Mouse (Mus musculus): ENCODE measurements around the gene Cd33. TPM values are rescaled to one million over a fixed set of nuclear protein-coding genes. Genes with fewer than 3 reads are reported as not detected.

Cd33 gene
- polyA plus RNA-seq, 1 experiment from 2014 or later, result 1.2 TPM

DNA sequence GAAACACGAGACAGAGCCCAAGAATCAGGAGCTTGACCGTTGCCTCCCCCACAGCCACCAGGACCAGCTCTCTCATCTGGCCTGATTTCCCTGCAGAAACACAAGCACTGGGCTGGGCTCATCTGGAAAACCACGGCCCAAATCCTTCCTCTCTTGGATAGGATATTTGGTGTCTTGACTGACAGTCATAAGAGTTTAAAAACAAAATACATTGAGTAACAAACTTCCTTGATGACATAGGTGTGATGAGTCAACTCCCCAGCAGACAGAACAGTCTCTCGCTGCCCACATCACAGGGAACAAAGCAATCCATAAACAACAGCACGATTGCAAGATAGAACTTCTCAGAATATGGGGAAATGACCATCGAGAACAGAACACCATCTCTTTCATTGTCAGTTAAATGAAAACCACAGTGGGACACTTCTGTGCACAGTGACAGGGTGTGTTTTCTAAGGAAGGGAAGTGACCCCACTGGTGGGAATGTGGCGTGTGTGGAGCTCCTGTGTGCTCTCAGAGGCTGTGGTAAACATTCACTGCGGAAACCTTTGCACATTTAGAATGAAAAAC, 13.9 kb downstream of the Cd33 start:
- Histone ChIP-seq H3K4me2 (ENCODE audit: low read length) (no peak overlapping the region), H3K27me3 (replicated peaks; ENCODE audit: control insufficient read depth, insufficient read depth, low read length) (no peaks in the 10 kb centered on the region), H3K27ac (ENCODE audit: low read depth, low read length) (no peak overlapping the region), H3K36me3 (ENCODE audit: control insufficient read depth, insufficient read depth, low read length) (no peaks in the 10 kb centered on the region), H3K4me1 (ENCODE audit: control insufficient read depth, insufficient read depth, low read length) (no peaks in the 10 kb centered on the region), H3K9me3 (replicated peaks; ENCODE audit: control insufficient read depth, low read length) (no peaks in the 10 kb centered on the region), H3K4me3 (ENCODE audit: low read depth, low read length) (no peak overlapping the region), H3K9ac (ENCODE audit: low read length) (no peak overlapping the region)
- no peak for DNase-seq (ENCODE audit: low spot score)
- no peak for ATAC-seq
- 73% methylated on average over 8 of the region's 8 CpGs for WGBS

DNA sequence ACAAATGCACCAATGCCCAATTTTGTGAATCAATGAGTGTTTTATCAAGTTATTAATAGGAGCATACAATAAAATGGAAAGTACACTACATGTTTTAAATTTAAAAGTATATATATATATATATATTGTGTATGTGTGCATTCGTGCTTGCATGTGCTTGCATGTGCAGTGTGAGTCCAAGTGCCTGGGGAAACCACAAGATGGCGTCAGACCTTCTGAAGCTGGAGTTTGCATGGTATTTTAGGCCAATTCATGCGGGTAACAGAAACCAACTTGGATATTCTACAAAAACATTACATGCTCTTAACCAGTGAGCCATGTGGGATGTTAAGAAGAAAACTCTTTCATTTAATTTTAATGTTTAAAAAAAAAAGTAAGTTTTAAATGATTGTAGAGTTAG, 18.9 kb downstream of the Cd33 start:
- Histone ChIP-seq H3K9ac (ENCODE audit: low read length) (no peak overlapping the region), H3K27me3 (replicated peaks; ENCODE audit: control insufficient read depth, insufficient read depth, low read length) (no peaks in the 10 kb centered on the region), H3K27ac (ENCODE audit: low read depth, low read length) (no peak overlapping the region), H3K9me3 (replicated peaks; ENCODE audit: control insufficient read depth, low read length) (no peaks in the 10 kb centered on the region), H3K4me1 (ENCODE audit: control insufficient read depth, insufficient read depth, low read length) (no peaks in the 10 kb centered on the region), H3K4me2 (ENCODE audit: low read length) (no peak overlapping the region), H3K36me3 (ENCODE audit: control insufficient read depth, insufficient read depth, low read length) (no peaks in the 10 kb centered on the region), H3K4me3 (ENCODE audit: low read depth, low read length) (no peak overlapping the region)
- DNase-seq (ENCODE audit: low spot score) (no peak), ATAC-seq (no peak)
- WGBS, result 59% methylated on average over 3 of the region's 3 CpGs

DNA sequence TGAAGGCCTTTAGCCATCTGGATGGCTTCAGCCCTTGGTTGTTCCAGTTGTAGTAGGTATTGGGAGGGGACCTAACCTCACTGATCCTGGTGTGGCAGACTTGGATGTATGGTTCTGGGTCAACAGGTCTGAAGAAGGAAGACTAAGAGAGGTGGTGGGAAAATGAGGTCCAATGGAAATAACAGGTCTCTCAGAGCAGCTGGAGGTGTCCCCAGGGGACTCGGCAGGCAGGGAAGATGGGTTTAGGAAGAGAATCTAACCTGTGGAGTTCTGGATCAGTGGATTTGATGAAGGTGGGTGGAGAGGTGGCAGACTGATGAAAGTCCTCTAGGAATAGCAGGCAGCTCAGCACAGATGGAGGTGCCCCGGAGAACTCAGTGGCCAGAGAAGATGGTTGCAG, 21.5 kb downstream of the Cd33 start:
- H3K27me3 ChIP-seq (replicated peaks; ENCODE audit: control insufficient read depth, insufficient read depth, low read length), result no peaks in the 10 kb centered on the region
- H3K27ac ChIP-seq (ENCODE audit: low read depth, low read length), result no peak overlapping the region
- H3K9me3 ChIP-seq (replicated peaks; ENCODE audit: control insufficient read depth, low read length), result no peaks in the 10 kb centered on the region
- ATAC-seq (no peak), DNase-seq (ENCODE audit: low spot score) (no peak)
- H3K4me2 ChIP-seq (ENCODE audit: low read length), result no peak overlapping the region
- WGBS, result 89% methylated on average over 2 of the region's 2 CpGs
- H3K4me3 ChIP-seq (ENCODE audit: low read depth, low read length), result no peak overlapping the region
- H3K9ac ChIP-seq (ENCODE audit: low read length), result no peak overlapping the region
- no peaks in the 10 kb centered on the region for H3K4me1 ChIP-seq (ENCODE audit: control insufficient read depth, insufficient read depth, low read length)
- no peaks in the 10 kb centered on the region for H3K36me3 ChIP-seq (ENCODE audit: control insufficient read depth, insufficient read depth, low read length)

DNA sequence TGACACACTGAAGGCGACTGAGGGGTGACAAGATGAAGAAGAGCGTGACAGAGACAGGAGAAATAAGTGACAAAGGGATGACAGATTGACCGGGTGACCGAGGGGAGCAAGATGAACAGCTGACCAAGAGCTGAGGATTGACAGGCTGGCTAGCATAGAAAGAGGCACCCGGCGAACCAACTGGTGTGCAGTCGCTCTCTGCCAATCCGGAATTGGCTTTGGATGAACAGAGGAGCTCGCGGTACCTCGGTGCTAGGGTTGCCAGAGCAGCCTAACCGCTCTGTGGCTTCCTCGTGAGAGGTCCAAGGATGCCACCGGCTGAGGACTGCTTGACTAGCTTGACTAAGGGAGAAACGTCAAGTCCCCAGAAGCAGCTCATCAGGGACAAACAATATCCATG, 25.9 kb downstream of the Cd33 start:
- no peaks in the 10 kb centered on the region for H3K27me3 ChIP-seq (replicated peaks; ENCODE audit: control insufficient read depth, insufficient read depth, low read length)
- WGBS, result 83% methylated on average over 15 of the region's 15 CpGs
- ATAC-seq (no peak), DNase-seq (ENCODE audit: low spot score) (no peak)
- H3K9me3 ChIP-seq (replicated peaks; ENCODE audit: control insufficient read depth, low read length), result no peaks in the 10 kb centered on the region
- H3K4me1 ChIP-seq (ENCODE audit: control insufficient read depth, insufficient read depth, low read length), result no peaks in the 10 kb centered on the region
- no peak overlapping the region for H3K27ac ChIP-seq (ENCODE audit: low read depth, low read length)
- H3K4me3 ChIP-seq (ENCODE audit: low read depth, low read length), result no peak overlapping the region
- H3K4me2 ChIP-seq (ENCODE audit: low read length), result no peak overlapping the region
- no peaks in the 10 kb centered on the region for H3K36me3 ChIP-seq (ENCODE audit: control insufficient read depth, insufficient read depth, low read length)
- H3K9ac ChIP-seq (ENCODE audit: low read length), result no peak overlapping the region

DNA sequence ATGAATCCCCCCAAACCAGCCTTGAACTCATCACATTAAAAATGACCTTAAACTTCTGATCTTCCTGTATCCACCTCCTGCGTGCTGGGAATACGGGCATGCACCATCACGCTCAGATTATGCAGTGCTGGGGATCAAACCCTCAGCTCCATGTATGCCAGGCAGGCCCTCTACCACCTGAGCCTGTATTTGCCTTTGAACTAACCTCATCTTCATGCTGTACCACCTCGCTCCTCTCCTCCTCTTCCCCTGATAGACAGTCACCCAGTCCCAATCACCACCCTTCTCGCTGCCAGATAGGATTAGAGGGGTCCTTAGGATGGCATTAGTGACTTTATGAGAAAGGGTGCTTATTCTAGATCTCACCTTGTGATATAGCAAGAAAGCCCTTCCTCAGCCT, 29.2 kb downstream of the Cd33 start:
- WGBS, result 76% methylated on average over 5 of the region's 5 CpGs
- DNase-seq (ENCODE audit: low spot score), result no peak
- no peaks in the 10 kb centered on the region for H3K9me3 ChIP-seq (replicated peaks; ENCODE audit: control insufficient read depth, low read length)
- no peaks in the 10 kb centered on the region for H3K36me3 ChIP-seq (ENCODE audit: control insufficient read depth, insufficient read depth, low read length)
- no peaks in the 10 kb centered on the region for H3K27me3 ChIP-seq (replicated peaks; ENCODE audit: control insufficient read depth, insufficient read depth, low read length)
- H3K4me3 ChIP-seq (ENCODE audit: low read depth, low read length), result no peak overlapping the region
- H3K9ac ChIP-seq (ENCODE audit: low read length), result no peak overlapping the region
- H3K4me2 ChIP-seq (ENCODE audit: low read length), result no peak overlapping the region
- H3K27ac ChIP-seq (ENCODE audit: low read depth, low read length), result no peak overlapping the region
- ATAC-seq, result no peak
- H3K4me1 ChIP-seq (ENCODE audit: control insufficient read depth, insufficient read depth, low read length), result no peaks in the 10 kb centered on the region

DNA sequence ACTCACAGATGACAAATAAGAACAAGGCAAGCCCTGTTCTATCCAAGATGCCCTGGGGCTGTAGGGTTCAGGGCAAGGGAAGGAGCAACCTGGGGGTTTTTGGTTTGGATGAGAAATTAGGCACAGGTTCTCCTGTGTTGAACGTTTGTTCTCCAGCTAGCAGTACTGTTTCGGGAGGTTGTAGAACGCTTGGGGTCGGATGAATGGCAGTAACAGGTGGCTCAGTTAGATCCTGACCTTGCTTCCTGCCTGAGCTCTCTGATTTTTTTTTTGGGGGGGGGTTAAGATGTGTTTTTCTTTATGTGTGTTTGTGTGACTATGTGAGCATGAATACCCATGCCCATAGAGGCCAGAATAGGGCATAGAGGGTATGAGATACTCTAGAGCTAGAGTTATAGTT, 31.7 kb downstream of the Cd33 start:
- Histone ChIP-seq H3K4me1 (ENCODE audit: control insufficient read depth, insufficient read depth, low read length) (no peaks in the 10 kb centered on the region), H3K27me3 (replicated peaks; ENCODE audit: control insufficient read depth, insufficient read depth, low read length) (no peaks in the 10 kb centered on the region), H3K36me3 (ENCODE audit: control insufficient read depth, insufficient read depth, low read length) (no peaks in the 10 kb centered on the region), H3K4me3 (ENCODE audit: low read depth, low read length) (no peak overlapping the region), H3K9ac (ENCODE audit: low read length) (no peak overlapping the region), H3K9me3 (replicated peaks; ENCODE audit: control insufficient read depth, low read length) (no peaks in the 10 kb centered on the region), H3K4me2 (ENCODE audit: low read length) (no peak overlapping the region), H3K27ac (ENCODE audit: low read depth, low read length) (no peak overlapping the region)
- DNase-seq (ENCODE audit: low spot score), result no peak
- ATAC-seq, result no peak
- 83% methylated on average over 4 of the region's 4 CpGs for WGBS

DNA sequence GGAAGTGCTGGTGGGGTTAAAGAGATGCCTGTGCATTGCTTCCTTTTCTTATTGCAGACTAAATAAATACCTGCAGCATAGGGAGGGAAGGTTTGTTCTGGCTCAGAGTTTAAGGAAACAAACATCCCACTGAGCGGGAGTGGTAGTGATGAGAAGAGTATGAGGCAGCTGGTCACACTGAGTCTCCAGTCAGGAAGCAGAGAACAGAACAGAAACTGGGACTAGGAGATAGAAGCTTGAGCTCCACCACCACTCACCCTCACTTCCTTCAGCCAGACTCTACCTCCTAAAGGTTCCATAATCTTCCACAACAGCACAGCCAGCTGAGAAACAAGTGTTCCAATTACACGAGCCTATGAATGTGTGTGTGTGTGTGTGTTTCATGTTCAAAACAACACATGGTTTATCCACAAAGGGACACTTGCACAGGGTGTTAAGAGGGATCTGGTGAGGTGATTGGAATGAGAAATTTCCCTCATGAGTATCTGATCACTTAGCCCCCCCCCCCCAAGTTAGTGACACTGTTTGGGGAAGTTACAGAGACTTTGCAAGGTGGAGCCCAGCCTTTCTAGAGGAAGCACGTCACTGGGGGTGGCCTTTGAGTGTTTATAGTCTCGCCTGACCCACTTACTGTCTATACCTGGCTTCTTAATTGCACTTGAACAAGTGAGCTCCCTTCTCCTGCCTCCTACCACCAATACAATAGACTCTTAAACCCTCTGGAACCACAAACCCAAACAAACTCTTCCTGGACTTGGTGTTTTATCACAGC, 32.3 kb downstream of the Cd33 start:
- ATAC-seq (no peak), DNase-seq (ENCODE audit: low spot score) (no peak)
- no peak overlapping the region for H3K4me3 ChIP-seq (ENCODE audit: low read depth, low read length)
- H3K4me1 ChIP-seq (ENCODE audit: control insufficient read depth, insufficient read depth, low read length), result no peaks in the 10 kb centered on the region
- H3K27ac ChIP-seq (ENCODE audit: low read depth, low read length), result no peak overlapping the region
- H3K27me3 ChIP-seq (replicated peaks; ENCODE audit: control insufficient read depth, insufficient read depth, low read length), result no peaks in the 10 kb centered on the region
- 61% methylated on average over 4 of the region's 4 CpGs for WGBS
- H3K36me3 ChIP-seq (ENCODE audit: control insufficient read depth, insufficient read depth, low read length), result no peaks in the 10 kb centered on the region
- no peaks in the 10 kb centered on the region for H3K9me3 ChIP-seq (replicated peaks; ENCODE audit: control insufficient read depth, low read length)
- H3K4me2 ChIP-seq (ENCODE audit: low read length), result no peak overlapping the region
- H3K9ac ChIP-seq (ENCODE audit: low read length), result no peak overlapping the region

DNA sequence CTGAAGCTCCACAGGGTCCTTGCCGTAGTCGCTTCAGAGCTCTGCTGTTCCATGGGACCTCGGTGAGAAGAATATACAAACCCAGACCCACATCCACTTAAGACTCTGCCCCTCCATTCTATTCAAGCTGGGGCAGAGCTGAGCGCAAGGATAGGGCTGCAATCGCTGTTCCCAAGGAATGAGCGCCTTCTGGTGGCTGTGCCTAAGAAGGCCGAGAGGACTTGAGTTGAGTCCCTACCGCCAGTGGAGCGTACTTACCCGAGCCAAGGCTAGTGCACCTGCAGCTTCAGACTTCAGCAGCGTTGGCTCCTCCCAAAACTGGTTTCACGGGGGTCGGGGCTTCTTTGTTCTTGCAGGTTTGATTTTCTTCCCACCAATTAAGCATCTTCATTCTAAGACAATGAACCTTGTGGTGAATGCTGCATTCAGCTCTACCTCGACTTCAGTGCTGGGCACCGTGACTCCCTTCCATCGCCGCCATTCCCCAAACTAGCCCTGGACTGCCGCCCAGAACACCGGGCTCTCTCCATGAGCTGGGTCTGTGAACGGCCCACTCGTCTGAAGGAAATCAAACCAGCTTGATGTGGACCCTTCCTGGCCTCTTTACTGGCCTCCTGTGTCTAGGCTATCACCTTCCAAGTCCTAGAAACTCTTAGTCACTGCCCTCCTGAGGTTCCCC, 48.7 kb downstream of the Cd33 start:
- ATAC-seq (peak; percentile 78), DNase-seq (ENCODE audit: low spot score) (peak; percentile 83)
- no peaks in the 10 kb centered on the region for H3K36me3 ChIP-seq (ENCODE audit: control insufficient read depth, insufficient read depth, low read length)
- no peak overlapping the region for H3K4me2 ChIP-seq (ENCODE audit: low read length)
- no peak overlapping the region for H3K27ac ChIP-seq (ENCODE audit: low read depth, low read length)
- no peaks in the 10 kb centered on the region for H3K27me3 ChIP-seq (replicated peaks; ENCODE audit: control insufficient read depth, insufficient read depth, low read length)
- no peaks in the 10 kb centered on the region for H3K4me1 ChIP-seq (ENCODE audit: control insufficient read depth, insufficient read depth, low read length)
- H3K9me3 ChIP-seq (replicated peaks; ENCODE audit: control insufficient read depth, low read length), result no peaks in the 10 kb centered on the region; the same call in 1 of the 2 replicates
- H3K9ac ChIP-seq (ENCODE audit: low read length), result no peak overlapping the region
- no peak overlapping the region for H3K4me3 ChIP-seq (ENCODE audit: low read depth, low read length)
- WGBS, result 9% methylated on average over 21 of the region's 21 CpGs

DNA sequence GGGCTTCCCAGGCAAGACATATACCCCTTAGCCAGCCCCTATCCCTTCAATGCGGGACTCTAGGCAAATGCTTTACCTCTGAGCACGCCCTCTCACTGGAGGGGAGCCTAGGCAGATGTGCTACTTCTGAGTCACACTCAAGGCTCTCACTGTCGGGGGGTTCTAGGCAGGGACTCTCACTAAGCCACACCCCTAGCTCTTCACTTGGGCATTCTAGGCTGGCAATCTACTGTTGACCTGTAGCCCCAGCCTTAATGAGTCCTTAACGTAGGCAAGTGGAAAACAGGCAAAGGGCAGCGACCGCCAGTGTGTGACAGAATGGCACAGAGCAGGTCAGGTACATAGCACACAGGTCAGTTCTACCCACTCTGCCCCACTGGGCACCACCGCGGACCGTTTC, 53.4 kb downstream of the Cd33 start:
- Histone ChIP-seq H3K27me3 (replicated peaks; ENCODE audit: control insufficient read depth, insufficient read depth, low read length) (no peaks in the 10 kb centered on the region), H3K27ac (ENCODE audit: low read depth, low read length) (no peak overlapping the region), H3K36me3 (ENCODE audit: control insufficient read depth, insufficient read depth, low read length) (no peaks in the 10 kb centered on the region), H3K4me3 (ENCODE audit: low read depth, low read length) (no peak overlapping the region), H3K4me2 (ENCODE audit: low read length) (peak overlapping the region; percentile 74), H3K9me3 (replicated peaks; ENCODE audit: control insufficient read depth, low read length) (no peaks in the 10 kb centered on the region), H3K9ac (ENCODE audit: low read length) (no peak overlapping the region), H3K4me1 (ENCODE audit: control insufficient read depth, insufficient read depth, low read length) (peaks cover 9% of the 10 kb centered on the region; the same call in 1 of the 2 replicates)
- DNase-seq (ENCODE audit: low spot score) (no peak), ATAC-seq (peak; percentile 4; the same call in 1 of the 2 replicates)
- WGBS, result 71% methylated on average over 9 of the region's 9 CpGs

All from forebrain, embryonic 14.5 days (tissue).